In the genomic region with DNA sequence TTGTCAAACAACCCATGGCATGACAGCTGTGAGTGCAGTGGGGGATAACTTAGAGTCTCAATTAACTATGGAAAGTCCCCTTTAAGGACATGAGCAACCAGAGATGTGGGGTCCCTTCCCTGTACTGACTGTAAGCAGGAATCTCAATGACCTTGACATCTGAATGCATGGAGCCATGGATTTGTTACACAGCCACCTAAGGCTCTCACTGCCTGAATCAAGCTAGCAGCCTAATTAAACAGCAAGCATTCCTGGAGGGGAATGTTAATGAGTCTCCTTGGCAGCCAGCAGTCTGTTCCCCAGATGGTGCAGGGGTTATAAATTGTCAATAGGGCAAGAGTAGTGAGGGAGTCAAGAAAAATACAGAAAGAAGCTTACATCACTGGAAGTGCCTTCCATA, we compare ENCODE assay signal across 10 mouse cellular contexts.
DNase-seq lines count a peak whose midpoint lies in the region; ATAC-seq lines count a peak whose summit lies in the region.
"Had no signal": no experiment of that assay in that cellular context is flagged by ENCODE, and none has a peak within 500 bp of the region (broad histone marks: within the 10 kb centered on the region; RNA-seq: fewer than 3 reads in every experiment).

No protein-coding gene starts in this region.

- ATAC-seq in embryonic facial prominence, embryonic 14.5 days (ENCODE audit: low read depth) = peak; percentile 76; the same call in 1 of the 2 replicates
- ATAC-seq in intestine, embryonic 15.5 days = no peak

- H3K27ac ChIP-seq in embryonic facial prominence, embryonic 14.5 days (replicated peaks; ENCODE audit: low read depth, low read length) = no peak overlapping the region
- H3K27ac ChIP-seq in intestine, embryonic 15.5 days = no peak overlapping the region

- no peaks in the 10 kb centered on the region for H3K36me3 ChIP-seq in embryonic facial prominence, embryonic 14.5 days (ENCODE audit: control insufficient read depth, insufficient read depth, low read length)
- H3K36me3 ChIP-seq in intestine, embryonic 15.5 days = no peaks in the 10 kb centered on the region

- DNase-seq in layer of hippocampus, adult 9-11 months = peak; percentile 9
- DNase-seq in layer of hippocampus, adult 9-10 months (ENCODE audit: low spot score) = no peak
- DNase-seq in embryonic facial prominence, embryonic 14.5 days (ENCODE audit: low spot score) = peak; percentile 41
- DNase-seq in hindlimb bud, embryonic 11.5 days (ENCODE audit: extremely low spot score, low read depth, low spot score) = peak; percentile 16
- peak; percentile 48 for DNase-seq in retina, embryonic 14.5 days (ENCODE audit: low spot score)
- DNase-seq in gastrocnemius, postnatal 36 days = no peak
- DNase-seq: right cerebral cortex, postnatal 4 days; thymus, adult 2 months had no signal

- H3K4me1 ChIP-seq in embryonic facial prominence, embryonic 14.5 days (ENCODE audit: control insufficient read depth, insufficient read depth, low read length) = no peaks in the 10 kb centered on the region
- H3K4me1 ChIP-seq in intestine, embryonic 15.5 days (replicated peaks) = no peaks in the 10 kb centered on the region
- H3K4me1 ChIP-seq: megakaryocyte, embryonic 14.5 days had no signal

- H3K9ac ChIP-seq in embryonic facial prominence, embryonic 14.5 days (ENCODE audit: low read depth, low read length) = no peak overlapping the region
- H3K9ac ChIP-seq in intestine, embryonic 15.5 days = no peak overlapping the region

- no peak overlapping the region for H3K4me3 ChIP-seq in embryonic facial prominence, embryonic 14.5 days (ENCODE audit: low read depth, low read length)
- no peak overlapping the region for H3K4me3 ChIP-seq in intestine, embryonic 15.5 days (replicated peaks)
- H3K4me3 ChIP-seq: megakaryocyte, embryonic 14.5 days had no signal

- H3K4me2 ChIP-seq in embryonic facial prominence, embryonic 14.5 days (ENCODE audit: low read depth, low read length) = no peak overlapping the region
- no peak overlapping the region for H3K4me2 ChIP-seq in intestine, embryonic 15.5 days (replicated peaks)

- no peaks in the 10 kb centered on the region for H3K27me3 ChIP-seq in embryonic facial prominence, embryonic 14.5 days (replicated peaks; ENCODE audit: control insufficient read depth, insufficient read depth, low read length)
- no peaks in the 10 kb centered on the region for H3K27me3 ChIP-seq in intestine, embryonic 15.5 days (replicated peaks)
- H3K27me3 ChIP-seq: megakaryocyte, embryonic 14.5 days had no signal

- no peaks in the 10 kb centered on the region for H3K9me3 ChIP-seq in embryonic facial prominence, embryonic 14.5 days (ENCODE audit: control insufficient read depth, low read length)
- H3K9me3 ChIP-seq in intestine, embryonic 15.5 days = no peaks in the 10 kb centered on the region
- H3K9me3 ChIP-seq: megakaryocyte, embryonic 14.5 days had no signal

- intact Hi-C loops in gastrocnemius, postnatal 36 days (cut with DNase I) = no loop called here

Comparison
In these comparisons a context has a peak if more than half of its experiments do, and no peak if none do; other contexts are left out.
1. DNase-seq: peak in layer of hippocampus, adult 9-11 months (single experiment), embryonic facial prominence, embryonic 14.5 days (single experiment), hindlimb bud, embryonic 11.5 days (single experiment) and retina, embryonic 14.5 days (single experiment); none in layer of hippocampus, adult 9-10 months (single experiment) and gastrocnemius, postnatal 36 days (0 of 2).